Comparison of ENCODE assay signal across 28 mouse cellular contexts in genomic region chr1:43359662-43360061, GRCm38 (mm10).
DNase-seq lines count a peak whose midpoint lies in the region; ATAC-seq and TF ChIP-seq lines count a peak whose summit lies in the region.
"Had no signal": no experiment of that assay in that cellular context is flagged by ENCODE, and none has a peak within 500 bp of the region (broad histone marks: within the 10 kb centered on the region; RNA-seq: fewer than 3 reads in every experiment).

No protein-coding gene starts in this region.

- no peak for TF ChIP-seq CTCF in intestine, postnatal 0 days (IDR thresholded peaks at IDR 0.05; ENCODE audit: low read depth)

- no peak overlapping the region for H3K9ac ChIP-seq in lung, embryonic 15.5 days
- no peak overlapping the region for H3K9ac ChIP-seq in intestine, postnatal 0 days (ENCODE audit: low read depth, low read length)
- H3K9ac ChIP-seq in kidney, embryonic 15.5 days = no peak overlapping the region
- H3K9ac ChIP-seq: embryonic facial prominence, embryonic 13.5 days; forebrain, embryonic 15.5 days; hindbrain, embryonic 15.5 days; limb, embryonic 13.5 days had no signal

- DNase-seq in heart, embryonic 10.5 days (ENCODE audit: low spot score) = peak; percentile 66
- DNase-seq in heart, postnatal 4 days = no peak
- no peak for DNase-seq in lung, adult 18-20 months
- DNase-seq in embryonic facial prominence, embryonic 10.5 days (ENCODE audit: low spot score) = no peak
- DNase-seq: adrenal gland, postnatal 10 days; cerebellum, adult 8-10 months; cerebellum, postnatal 25 days; gastrocnemius, adult 2 months; gastrocnemius, postnatal 36 days; heart, postnatal 14 days; kidney, adult 8-10 months; kidney, postnatal 14 days; right cerebral cortex, postnatal 25 days; thymus, adult 18-20 months; thymus, postnatal 25 days had no signal

- H3K27me3 ChIP-seq in heart, embryonic 10.5 days (ENCODE audit: insufficient read depth, poor library complexity, severe bottlenecking) = no peaks in the 10 kb centered on the region
- no peaks in the 10 kb centered on the region for H3K27me3 ChIP-seq in lung, embryonic 15.5 days
- no peaks in the 10 kb centered on the region for H3K27me3 ChIP-seq in embryonic facial prominence, embryonic 10.5 days (replicated peaks; ENCODE audit: low read depth, poor library complexity, severe bottlenecking)
- H3K27me3 ChIP-seq in intestine, postnatal 0 days (replicated peaks; ENCODE audit: control insufficient read depth, insufficient read depth, low read length) = no peaks in the 10 kb centered on the region
- H3K27me3 ChIP-seq in kidney, embryonic 15.5 days = no peaks in the 10 kb centered on the region
- H3K27me3 ChIP-seq: embryonic facial prominence, embryonic 13.5 days; hindbrain, embryonic 15.5 days; limb, embryonic 13.5 days; Patski had no signal

- ATAC-seq in lung, embryonic 15.5 days (ENCODE audit: borderline replicate concordance, extremely low read depth, low FRiP score, low TSS enrichment) = no peak
- ATAC-seq in intestine, postnatal 0 days = 0 out of 2 replicates have a peak, but pooled peaks have one; percentile 47
- no peak for ATAC-seq in kidney, embryonic 15.5 days (replicated peaks; ENCODE audit: low FRiP score)
- ATAC-seq: Patski had no signal

- H3K4me2 ChIP-seq in lung, embryonic 15.5 days = no peak overlapping the region
- no peak overlapping the region for H3K4me2 ChIP-seq in intestine, postnatal 0 days (replicated peaks; ENCODE audit: low read depth)
- H3K4me2 ChIP-seq in kidney, embryonic 15.5 days = no peak overlapping the region
- H3K4me2 ChIP-seq: embryonic facial prominence, embryonic 13.5 days; forebrain, embryonic 15.5 days; limb, embryonic 13.5 days; liver, embryonic 11.5 days; midbrain, embryonic 12.5 days had no signal

- H3K36me3 ChIP-seq in heart, embryonic 10.5 days = no peaks in the 10 kb centered on the region
- H3K36me3 ChIP-seq in lung, embryonic 15.5 days = no peaks in the 10 kb centered on the region
- no peaks in the 10 kb centered on the region for H3K36me3 ChIP-seq in embryonic facial prominence, embryonic 10.5 days (replicated peaks)
- no peaks in the 10 kb centered on the region for H3K36me3 ChIP-seq in intestine, postnatal 0 days (ENCODE audit: control insufficient read depth, insufficient read depth)
- no peaks in the 10 kb centered on the region for H3K36me3 ChIP-seq in kidney, embryonic 15.5 days
- H3K36me3 ChIP-seq: embryonic facial prominence, embryonic 13.5 days; forebrain, embryonic 10.5 days; forebrain, embryonic 15.5 days; hindbrain, embryonic 15.5 days; limb, embryonic 13.5 days; midbrain, embryonic 12.5 days had no signal

- H3K27ac ChIP-seq in heart, embryonic 10.5 days = no peak overlapping the region
- peak overlapping the region; percentile 56 for H3K27ac ChIP-seq in lung, embryonic 15.5 days
- H3K27ac ChIP-seq in embryonic facial prominence, embryonic 10.5 days (replicated peaks) = 0 out of 2 replicates have a peak overlapping the region, but pooled peaks have one; percentile 71
- H3K27ac ChIP-seq in intestine, postnatal 0 days (ENCODE audit: low read depth, low read length) = no peak overlapping the region
- no peak overlapping the region for H3K27ac ChIP-seq in kidney, embryonic 15.5 days
- H3K27ac ChIP-seq: embryonic facial prominence, embryonic 13.5 days; forebrain, embryonic 15.5 days; gastrocnemius, adult 2 months; hindbrain, embryonic 15.5 days; layer of hippocampus, adult 2 months; limb, embryonic 13.5 days; midbrain, embryonic 12.5 days; stomach, postnatal 0 days had no signal

- no peak overlapping the region for H3K4me3 ChIP-seq in heart, embryonic 10.5 days
- no peak overlapping the region for H3K4me3 ChIP-seq in lung, embryonic 15.5 days
- no peak overlapping the region for H3K4me3 ChIP-seq in embryonic facial prominence, embryonic 10.5 days
- no peak overlapping the region for H3K4me3 ChIP-seq in intestine, postnatal 0 days (ENCODE audit: low read depth, low read length)
- H3K4me3 ChIP-seq in kidney, embryonic 15.5 days (replicated peaks) = no peak overlapping the region
- H3K4me3 ChIP-seq: embryonic facial prominence, embryonic 13.5 days; forebrain, embryonic 10.5 days; forebrain, embryonic 15.5 days; gastrocnemius, adult 2 months; hindbrain, embryonic 15.5 days; layer of hippocampus, adult 2 months; limb, embryonic 13.5 days; midbrain, embryonic 12.5 days had no signal

- 89% methylated on average over 4 of the region's 4 CpGs for WGBS in heart, embryonic 10.5 days
- WGBS in lung, embryonic 15.5 days = 89% methylated on average over 4 of the region's 4 CpGs
- WGBS in embryonic facial prominence, embryonic 10.5 days = 84% methylated on average over 4 of the region's 4 CpGs
- WGBS in intestine, postnatal 0 days = 71% methylated on average over 4 of the region's 4 CpGs
- WGBS in kidney, embryonic 15.5 days = 89% methylated on average over 4 of the region's 4 CpGs

- peaks cover 23% of the 10 kb centered on the region for H3K4me1 ChIP-seq in heart, embryonic 10.5 days
- H3K4me1 ChIP-seq in lung, embryonic 15.5 days = peaks cover 33% of the 10 kb centered on the region
- H3K4me1 ChIP-seq in embryonic facial prominence, embryonic 10.5 days = peaks cover 34% of the 10 kb centered on the region
- H3K4me1 ChIP-seq in intestine, postnatal 0 days (replicated peaks; ENCODE audit: control insufficient read depth, insufficient read depth, low read length) = peaks cover 5% of the 10 kb centered on the region; the same call in 1 of the 2 replicates
- peaks cover 32% of the 10 kb centered on the region for H3K4me1 ChIP-seq in kidney, embryonic 15.5 days

- H3K9me3 ChIP-seq in heart, embryonic 10.5 days = no peaks in the 10 kb centered on the region
- H3K9me3 ChIP-seq in lung, embryonic 15.5 days = no peaks in the 10 kb centered on the region
- H3K9me3 ChIP-seq in embryonic facial prominence, embryonic 10.5 days = no peaks in the 10 kb centered on the region
- 0 out of 2 replicates have a peak, but pooled peaks cover 3% of the 10 kb centered on the region for H3K9me3 ChIP-seq in intestine, postnatal 0 days (ENCODE audit: control insufficient read depth)
- H3K9me3 ChIP-seq in kidney, embryonic 15.5 days (replicated peaks) = no peaks in the 10 kb centered on the region
- H3K9me3 ChIP-seq: embryonic facial prominence, embryonic 13.5 days; forebrain, embryonic 10.5 days; forebrain, embryonic 15.5 days; hindbrain, embryonic 15.5 days; limb, embryonic 13.5 days; midbrain, embryonic 12.5 days had no signal

Comparison
In these comparisons a context has a peak if more than half of its experiments do, and no peak if none do; other contexts are left out.
1. H3K27ac ChIP-seq: peak in lung, embryonic 15.5 days (single experiment) and embryonic facial prominence, embryonic 10.5 days (single experiment); none in heart, embryonic 10.5 days (single experiment), intestine, postnatal 0 days (single experiment) and kidney, embryonic 15.5 days (single experiment).